ENCODE assay signal across 23 mouse cellular contexts in genomic region chr6:117497904-117498303, GRCm38 (mm10).
DNase-seq lines count a peak whose midpoint lies in the region; ATAC-seq lines count a peak whose summit lies in the region.
"Had no signal": no experiment of that assay in that cellular context is flagged by ENCODE, and none has a peak within 500 bp of the region (broad histone marks: within the 10 kb centered on the region; RNA-seq: fewer than 3 reads in every experiment).

No protein-coding gene starts in this region.

- H3K27ac ChIP-seq in heart, embryonic 10.5 days, result no peak overlapping the region
- no peak overlapping the region for H3K27ac ChIP-seq in heart, embryonic 11.5 days (ENCODE audit: low read depth, low read length)
- H3K27ac ChIP-seq: embryonic facial prominence, embryonic 12.5 days; hindbrain, embryonic 13.5 days; limb, embryonic 12.5 days; lung, embryonic 15.5 days; midbrain, embryonic 10.5 days; neural tube, embryonic 12.5 days; stomach, embryonic 15.5 days had no signal

- H3K9me3 ChIP-seq in heart, embryonic 10.5 days, result no peaks in the 10 kb centered on the region
- H3K9me3 ChIP-seq in heart, embryonic 11.5 days (replicated peaks; ENCODE audit: control insufficient read depth, low read length), result no peaks in the 10 kb centered on the region
- H3K9me3 ChIP-seq: embryonic facial prominence, embryonic 12.5 days; hindbrain, embryonic 13.5 days; limb, embryonic 12.5 days; lung, embryonic 15.5 days; midbrain, embryonic 10.5 days; neural tube, embryonic 12.5 days; stomach, embryonic 15.5 days had no signal

- no peak overlapping the region for H3K4me2 ChIP-seq in heart, embryonic 11.5 days
- H3K4me2 ChIP-seq: embryonic facial prominence, embryonic 12.5 days; hindbrain, embryonic 13.5 days; limb, embryonic 12.5 days; liver, embryonic 11.5 days; lung, embryonic 15.5 days; neural tube, embryonic 12.5 days; stomach, embryonic 15.5 days had no signal

- ATAC-seq in heart, embryonic 11.5 days (replicated peaks; ENCODE audit: insufficient number of reproducible peaks, low FRiP score, low TSS enrichment), result no peak
- ATAC-seq: forebrain, embryonic 14.5 days; midbrain, embryonic 16.5 days; Patski had no signal

- H3K36me3 ChIP-seq in heart, embryonic 10.5 days, result no peaks in the 10 kb centered on the region
- no peaks in the 10 kb centered on the region for H3K36me3 ChIP-seq in heart, embryonic 11.5 days (ENCODE audit: control insufficient read depth, insufficient read depth, low read length)
- H3K36me3 ChIP-seq: embryonic facial prominence, embryonic 12.5 days; hindbrain, embryonic 13.5 days; limb, embryonic 12.5 days; lung, embryonic 15.5 days; midbrain, embryonic 10.5 days; neural tube, embryonic 12.5 days; stomach, embryonic 15.5 days had no signal

- peaks cover 6% of the 10 kb centered on the region for H3K27me3 ChIP-seq in heart, embryonic 10.5 days (ENCODE audit: insufficient read depth, poor library complexity, severe bottlenecking)
- H3K27me3 ChIP-seq in heart, embryonic 11.5 days (ENCODE audit: control insufficient read depth, insufficient read depth, low read length), result 0 out of 2 replicates have a peak, but pooled peaks cover 3% of the 10 kb centered on the region
- H3K27me3 ChIP-seq: embryonic facial prominence, embryonic 12.5 days; hindbrain, embryonic 13.5 days; limb, embryonic 12.5 days; lung, embryonic 15.5 days; neural tube, embryonic 12.5 days; Patski; stomach, embryonic 15.5 days had no signal

- no peak overlapping the region for H3K9ac ChIP-seq in heart, embryonic 11.5 days (ENCODE audit: low read depth, low read length)
- H3K9ac ChIP-seq: embryonic facial prominence, embryonic 12.5 days; hindbrain, embryonic 13.5 days; limb, embryonic 12.5 days; lung, embryonic 15.5 days; neural tube, embryonic 12.5 days; stomach, embryonic 15.5 days had no signal

- H3K4me3 ChIP-seq in heart, embryonic 10.5 days, result no peak overlapping the region
- no peak overlapping the region for H3K4me3 ChIP-seq in heart, embryonic 11.5 days (ENCODE audit: low read depth, low read length)
- H3K4me3 ChIP-seq: embryonic facial prominence, embryonic 12.5 days; hindbrain, embryonic 13.5 days; limb, embryonic 12.5 days; lung, embryonic 15.5 days; midbrain, embryonic 10.5 days; myocyte; neural tube, embryonic 12.5 days; stomach, embryonic 15.5 days had no signal

- WGBS in heart, embryonic 10.5 days, result 87% methylated on average over 5 of the region's 5 CpGs
- 90% methylated on average over 5 of the region's 5 CpGs for WGBS in heart, embryonic 11.5 days (ENCODE audit: insufficient replicate concordance)

- DNase-seq in cerebellum, postnatal 14 days, result peak; percentile 74 to 80
- no peak for DNase-seq in cerebellum, adult 9-10 months
- DNase-seq in heart, embryonic 10.5 days (ENCODE audit: low spot score), result peak; percentile 46
- DNase-seq in 3T3-L1 (ENCODE audit: low read depth, low spot score), result peak; percentile 37
- peak; percentile 45 for DNase-seq in gastrocnemius, postnatal 25 days
- no peak for DNase-seq in right cerebral cortex, postnatal 10 days (ENCODE audit: low spot score in 2 of 2)
- no peak for DNase-seq in liver
- DNase-seq: kidney, adult 11 months; kidney, postnatal 14 days; layer of hippocampus, adult 9-11 months had no signal

- 0 out of 2 replicates have a peak, but pooled peaks cover 5% of the 10 kb centered on the region for H3K4me1 ChIP-seq in heart, embryonic 10.5 days
- H3K4me1 ChIP-seq in heart, embryonic 11.5 days (ENCODE audit: control insufficient read depth, insufficient read depth, low read length), result no peaks in the 10 kb centered on the region
- H3K4me1 ChIP-seq: embryonic facial prominence, embryonic 12.5 days; hindbrain, embryonic 13.5 days; limb, embryonic 12.5 days; lung, embryonic 15.5 days; midbrain, embryonic 10.5 days; neural tube, embryonic 12.5 days; stomach, embryonic 15.5 days had no signal

Comparison
In these comparisons a context has a peak if more than half of its experiments do, and no peak if none do; other contexts are left out.
1. DNase-seq: peak in cerebellum, postnatal 14 days (2 of 2), heart, embryonic 10.5 days (single experiment), 3T3-L1 (single experiment) and gastrocnemius, postnatal 25 days (single experiment); none in cerebellum, adult 9-10 months (single experiment), right cerebral cortex, postnatal 10 days (0 of 2) and liver (single experiment).